Mouse (Mus musculus) adrenal gland, adult 8-10 months (tissue): ENCODE results near the gene Ptprd. TPM values are rescaled to one million over a fixed set of nuclear protein-coding genes. Genes with fewer than 3 reads are reported as not detected.

ENCODE experiments used
- DNase-seq: peaks from one replicate; pipeline ENCODE4 v3.0.0; 2022
- total RNA-seq, 4 experiments: library from RNA; stranded (reverse); gene quantifications; 2 replicates each; pipeline ENCODE4 v1.2.4; 2022

The Ptprd gene
- total RNA-seq, 4 experiments from 2014 or later: 87.5 to 122 (median 105) TPM

- DNase-seq: no peak
Measured at GRCm38 (mm10) chr4:76889669-76890068, 1322.1 kb downstream of the Ptprd start.

GRCm38 (mm10) chr4:76881610-76882009 lies 1330.2 kb downstream of the Ptprd start:
- no peak for DNase-seq

GRCm38 (mm10) chr4:76870971-76871370 lies 1340.8 kb downstream of the Ptprd start:
- peak; percentile 55 for DNase-seq

GRCm38 (mm10) chr4:76865585-76865984 lies 1346.2 kb downstream of the Ptprd start:
- no peak for DNase-seq

- DNase-seq: no peak
Measured at GRCm38 (mm10) chr4:76846265-76846664, 1365.5 kb downstream of the Ptprd start.

- DNase-seq: no peak
Measured at GRCm38 (mm10) chr4:76839016-76839415, 1372.7 kb downstream of the Ptprd start.

- DNase-seq: no peak
Measured at GRCm38 (mm10) chr4:76812138-76812537, 1399.6 kb downstream of the Ptprd start.

GRCm38 (mm10) chr4:76802708-76803107 lies 1409.1 kb downstream of the Ptprd start:
- no peak for DNase-seq

- DNase-seq: no peak
Measured at GRCm38 (mm10) chr4:76798010-76799007, 1413.5 kb downstream of the Ptprd start.

GRCm38 (mm10) chr4:76785389-76785788 lies 1426.4 kb downstream of the Ptprd start:
- DNase-seq: no peak

GRCm38 (mm10) chr4:76779558-76780124 lies 1432.1 kb downstream of the Ptprd start:
- no peak for DNase-seq

GRCm38 (mm10) chr4:76766918-76767317 lies 1444.8 kb downstream of the Ptprd start:
- DNase-seq: no peak

GRCm38 (mm10) chr4:76766429-76766828 lies 1445.3 kb downstream of the Ptprd start:
- no peak for DNase-seq

GRCm38 (mm10) chr4:76750709-76751108 lies 1461.1 kb downstream of the Ptprd start:
- no peak for DNase-seq

GRCm38 (mm10) chr4:76735831-76736230 lies 1475.9 kb downstream of the Ptprd start:
- DNase-seq: no peak

- DNase-seq: no peak
Measured at GRCm38 (mm10) chr4:76675726-76676125, 1536.0 kb downstream of the Ptprd start.

- no peak for DNase-seq
Measured at GRCm38 (mm10) chr4:76673224-76673623, 1538.5 kb downstream of the Ptprd start.

GRCm38 (mm10) chr4:76672653-76673052 lies 1539.1 kb downstream of the Ptprd start:
- no peak for DNase-seq

GRCm38 (mm10) chr4:76661725-76662124 lies 1550.0 kb downstream of the Ptprd start:
- no peak for DNase-seq

- no peak for DNase-seq
Measured at GRCm38 (mm10) chr4:76660146-76660545, 1551.6 kb downstream of the Ptprd start.

GRCm38 (mm10) chr4:76656734-76657133 lies 1555.0 kb downstream of the Ptprd start:
- no peak for DNase-seq

GRCm38 (mm10) chr4:76652971-76653370 lies 1558.8 kb downstream of the Ptprd start:
- DNase-seq: no peak

- DNase-seq: no peak
Measured at GRCm38 (mm10) chr4:76621740-76622139, 1590.0 kb downstream of the Ptprd start.

- DNase-seq: no peak
Measured at GRCm38 (mm10) chr4:76616614-76617013, 1595.1 kb downstream of the Ptprd start.
